Mouse (Mus musculus): ENCODE results near the gene L2hgdh. TPM values are rescaled to one million over a fixed set of nuclear protein-coding genes. Genes with fewer than 3 reads are reported as not detected.

The L2hgdh gene
- total and polyA plus RNA-seq, 2 experiments from 2014 or later, result 10.2 to 12.2 TPM

DNA sequence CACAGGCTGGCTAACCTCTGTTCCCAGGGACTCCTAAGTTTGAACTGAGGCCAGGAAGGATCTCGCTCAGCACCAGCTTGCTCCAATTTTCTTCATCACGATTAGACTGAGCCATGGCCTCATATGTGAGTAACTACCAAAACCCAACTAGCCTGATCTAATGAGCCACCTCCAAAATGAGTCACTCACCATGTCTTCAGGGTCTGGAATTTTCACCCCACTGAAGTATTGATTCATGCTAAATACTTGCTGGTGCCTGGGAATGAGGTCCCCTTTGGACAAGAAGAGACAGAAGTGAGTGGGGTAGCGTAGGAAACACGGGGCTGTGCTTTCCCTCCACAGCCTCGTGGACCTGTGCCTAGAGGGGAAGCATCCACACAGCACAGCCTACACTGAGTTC is 29.3 kb upstream of the L2hgdh start:
- DNase-seq (ENCODE audit: low spot score), result no peak
- Histone ChIP-seq H3K4me3 (ENCODE audit: low read length) (no peak overlapping the region), H3K27me3 (ENCODE audit: insufficient read depth, low read length) (no peaks in the 10 kb centered on the region), H3K36me3 (ENCODE audit: insufficient read depth, low read length) (no peaks in the 10 kb centered on the region), H3K27ac (no peak overlapping the region), H3K9me3 (ENCODE audit: low read length) (no peaks in the 10 kb centered on the region), H3K4me1 (ENCODE audit: insufficient read depth, low read length) (0 out of 2 replicates have a peak, but pooled peaks cover 5% of the 10 kb centered on the region), H3K4me2 (ENCODE audit: low read depth, low read length) (no peak overlapping the region), H3K9ac (replicated peaks; ENCODE audit: low read length) (no peak overlapping the region)
- WGBS, result 76% methylated on average over 5 of the region's 5 CpGs
- ATAC-seq, result no peak
- TF ChIP-seq CTCF (IDR thresholded peaks at IDR 0.05; ENCODE audit: low read depth), result no peak

DNA sequence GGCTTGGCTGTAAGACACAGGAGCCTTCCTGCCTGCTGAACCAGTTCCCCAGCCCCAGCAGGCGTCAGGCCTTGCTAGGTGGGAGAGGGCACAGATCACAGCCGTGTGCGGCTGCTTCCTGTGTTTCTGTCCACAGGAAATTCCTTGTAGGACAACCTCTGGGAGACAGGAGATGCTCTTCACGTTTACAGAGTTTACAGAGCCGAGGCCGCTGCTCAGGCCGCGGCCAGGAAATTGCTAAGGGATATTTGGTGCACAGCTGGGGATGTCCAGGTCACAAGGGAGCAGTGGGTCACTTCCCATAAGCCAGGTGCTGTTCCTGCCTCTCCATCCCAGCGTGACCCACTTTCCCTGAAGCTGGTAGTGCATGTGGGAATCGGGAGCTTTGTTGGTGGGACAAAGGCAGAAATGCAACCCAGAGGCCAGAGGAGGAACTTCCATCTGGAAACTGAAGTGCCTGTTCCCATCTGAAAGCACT is 27.2 kb upstream of the L2hgdh start:
- H3K36me3 ChIP-seq (ENCODE audit: insufficient read depth, low read length), result no peaks in the 10 kb centered on the region
- H3K4me3 ChIP-seq (ENCODE audit: low read length), result no peak overlapping the region
- DNase-seq (ENCODE audit: low spot score) (no peak), ATAC-seq (0 out of 2 replicates have a peak, but pooled peaks have one; percentile 24)
- no peaks in the 10 kb centered on the region for H3K9me3 ChIP-seq (ENCODE audit: low read length)
- no peaks in the 10 kb centered on the region for H3K27me3 ChIP-seq (ENCODE audit: insufficient read depth, low read length)
- no peaks in the 10 kb centered on the region for H3K4me1 ChIP-seq (ENCODE audit: insufficient read depth, low read length)
- H3K9ac ChIP-seq (replicated peaks; ENCODE audit: low read length), result no peak overlapping the region
- H3K4me2 ChIP-seq (ENCODE audit: low read depth, low read length), result no peak overlapping the region
- no peak overlapping the region for H3K27ac ChIP-seq
- 40% methylated on average over 10 of the region's 10 CpGs for WGBS
- 0 out of 2 replicates have a peak, but pooled peaks have one; percentile 35 for TF ChIP-seq CTCF (IDR thresholded peaks at IDR 0.05; ENCODE audit: low read depth)

DNA sequence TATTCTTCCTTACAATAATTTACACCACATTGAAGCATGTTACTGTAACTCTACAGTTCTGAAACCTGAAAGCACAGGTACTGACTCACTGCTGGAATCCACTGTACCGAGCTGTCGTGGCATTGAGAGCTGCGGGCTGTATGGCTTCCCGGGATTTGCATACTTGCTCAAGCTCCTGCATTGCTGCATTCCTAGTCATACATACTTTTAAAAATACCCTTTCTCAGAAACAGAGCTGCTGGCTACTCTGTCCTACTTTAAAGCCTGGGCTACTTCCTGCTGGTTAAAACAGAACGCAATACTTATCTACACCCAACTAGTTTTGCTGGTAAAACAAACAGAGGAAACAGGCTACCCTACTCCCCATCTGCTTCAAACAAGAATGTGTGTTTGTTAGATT is 19.5 kb upstream of the L2hgdh start:
- no peak for DNase-seq (ENCODE audit: low spot score)
- no peak for TF ChIP-seq CTCF (IDR thresholded peaks at IDR 0.05; ENCODE audit: low read depth)

DNA sequence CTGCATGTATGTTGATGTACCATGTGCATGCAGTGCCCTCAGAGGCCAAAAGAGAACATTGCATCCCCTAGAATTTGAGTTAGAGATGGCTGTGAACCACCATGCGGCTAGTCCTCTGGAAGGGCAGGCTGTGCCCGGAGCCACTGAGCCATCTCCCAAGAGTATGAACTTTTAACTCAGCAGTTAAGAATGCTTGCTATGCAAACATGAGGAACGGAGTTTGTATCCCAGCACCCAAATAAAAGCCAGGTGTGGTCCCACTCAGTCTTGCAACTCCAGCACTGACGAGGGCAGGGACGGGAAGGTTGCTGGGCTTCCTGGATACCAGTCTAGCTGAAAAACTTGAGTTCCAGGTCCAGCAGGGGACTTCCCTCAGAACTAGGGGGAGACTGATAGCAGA is 17.3 kb upstream of the L2hgdh start:
- Histone ChIP-seq H3K9ac (replicated peaks; ENCODE audit: low read length) (no peak overlapping the region), H3K27ac (no peak overlapping the region), H3K4me3 (ENCODE audit: low read length) (no peak overlapping the region), H3K27me3 (ENCODE audit: insufficient read depth, low read length) (no peaks in the 10 kb centered on the region), H3K4me2 (ENCODE audit: low read depth, low read length) (no peak overlapping the region), H3K4me1 (ENCODE audit: insufficient read depth, low read length) (no peaks in the 10 kb centered on the region), H3K36me3 (ENCODE audit: insufficient read depth, low read length) (no peaks in the 10 kb centered on the region), H3K9me3 (ENCODE audit: low read length) (no peaks in the 10 kb centered on the region)
- 90% methylated on average over 5 of the region's 5 CpGs for WGBS
- no peak for DNase-seq (ENCODE audit: low spot score)
- TF ChIP-seq CTCF (IDR thresholded peaks at IDR 0.05; ENCODE audit: low read depth), result peak; percentile 33
- ATAC-seq, result no peak

More for the DNA sequence above, 19.5 kb upstream of the L2hgdh start:
- Histone ChIP-seq H3K27ac (no peak overlapping the region), H3K4me3 (ENCODE audit: low read length) (no peak overlapping the region), H3K4me1 (ENCODE audit: insufficient read depth, low read length) (no peaks in the 10 kb centered on the region), H3K9ac (replicated peaks; ENCODE audit: low read length) (no peak overlapping the region), H3K36me3 (ENCODE audit: insufficient read depth, low read length) (no peaks in the 10 kb centered on the region), H3K4me2 (ENCODE audit: low read depth, low read length) (no peak overlapping the region), H3K9me3 (ENCODE audit: low read length) (no peaks in the 10 kb centered on the region), H3K27me3 (ENCODE audit: insufficient read depth, low read length) (no peaks in the 10 kb centered on the region)
- ATAC-seq, result no peak
- 90% methylated on average over 5 of the region's 5 CpGs for WGBS

DNA sequence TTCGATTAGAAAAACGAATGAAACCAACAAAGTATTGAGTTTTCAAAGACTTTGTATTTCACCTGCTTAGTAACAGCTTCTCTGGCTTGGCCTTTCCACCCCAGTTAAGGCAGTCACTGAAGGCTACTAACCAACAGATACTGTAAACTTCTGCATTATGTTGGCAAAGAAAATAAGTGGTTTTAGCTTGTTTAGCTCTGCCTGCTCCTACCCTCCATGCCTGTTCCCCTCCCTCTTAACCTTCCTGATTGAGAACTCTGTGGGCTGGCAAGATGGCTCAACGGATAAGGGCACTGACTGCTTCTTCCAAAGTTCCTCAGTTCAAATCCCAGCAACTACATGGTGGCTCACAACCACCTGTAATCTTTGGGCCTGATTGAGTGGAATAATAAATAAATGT is 9.2 kb upstream of the L2hgdh start:
- Histone ChIP-seq H3K4me1 (ENCODE audit: insufficient read depth, low read length) (no peaks in the 10 kb centered on the region), H3K9ac (replicated peaks; ENCODE audit: low read length) (no peak overlapping the region), H3K4me2 (ENCODE audit: low read depth, low read length) (no peak overlapping the region), H3K9me3 (ENCODE audit: low read length) (no peaks in the 10 kb centered on the region), H3K27me3 (ENCODE audit: insufficient read depth, low read length) (no peaks in the 10 kb centered on the region), H3K27ac (no peak overlapping the region), H3K4me3 (ENCODE audit: low read length) (no peak overlapping the region), H3K36me3 (ENCODE audit: insufficient read depth, low read length) (no peaks in the 10 kb centered on the region)
- no peak for DNase-seq (ENCODE audit: low spot score)
- no peak for TF ChIP-seq CTCF (IDR thresholded peaks at IDR 0.05; ENCODE audit: low read depth)
- 84% methylated on average over 3 of the region's 3 CpGs for WGBS
- ATAC-seq, result no peak

DNA sequence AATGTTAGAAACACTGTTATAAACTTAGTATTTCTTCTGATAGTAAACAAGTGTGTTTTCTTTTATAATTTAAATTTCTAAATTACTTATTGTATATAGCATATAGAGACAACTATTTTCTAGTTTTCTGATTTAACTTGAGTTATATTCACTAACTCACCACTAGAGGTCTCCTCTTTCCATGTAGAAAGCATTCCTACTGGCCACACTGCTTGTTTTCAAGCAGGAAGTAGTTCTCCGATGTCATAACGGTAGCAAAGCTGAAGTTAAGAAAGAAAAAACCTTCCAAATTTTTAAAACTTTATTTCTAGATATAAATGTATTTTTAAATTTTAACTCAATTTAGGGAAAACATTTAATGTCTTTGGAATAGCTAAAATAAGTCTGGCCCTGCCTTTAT is 8.8 kb upstream of the L2hgdh start:
- DNase-seq (ENCODE audit: low spot score), result peak; percentile 82
- Histone ChIP-seq H3K9ac (replicated peaks; ENCODE audit: low read length) (no peak overlapping the region), H3K27me3 (ENCODE audit: insufficient read depth, low read length) (no peaks in the 10 kb centered on the region), H3K4me1 (ENCODE audit: insufficient read depth, low read length) (no peaks in the 10 kb centered on the region), H3K4me2 (ENCODE audit: low read depth, low read length) (no peak overlapping the region), H3K36me3 (ENCODE audit: insufficient read depth, low read length) (no peaks in the 10 kb centered on the region), H3K4me3 (ENCODE audit: low read length) (no peak overlapping the region), H3K9me3 (ENCODE audit: low read length) (no peaks in the 10 kb centered on the region), H3K27ac (no peak overlapping the region)
- TF ChIP-seq CTCF (IDR thresholded peaks at IDR 0.05; ENCODE audit: low read depth), result peak; percentile 75
- WGBS, result 2% methylated on average over 2 of the region's 2 CpGs
- no peak for ATAC-seq

DNA sequence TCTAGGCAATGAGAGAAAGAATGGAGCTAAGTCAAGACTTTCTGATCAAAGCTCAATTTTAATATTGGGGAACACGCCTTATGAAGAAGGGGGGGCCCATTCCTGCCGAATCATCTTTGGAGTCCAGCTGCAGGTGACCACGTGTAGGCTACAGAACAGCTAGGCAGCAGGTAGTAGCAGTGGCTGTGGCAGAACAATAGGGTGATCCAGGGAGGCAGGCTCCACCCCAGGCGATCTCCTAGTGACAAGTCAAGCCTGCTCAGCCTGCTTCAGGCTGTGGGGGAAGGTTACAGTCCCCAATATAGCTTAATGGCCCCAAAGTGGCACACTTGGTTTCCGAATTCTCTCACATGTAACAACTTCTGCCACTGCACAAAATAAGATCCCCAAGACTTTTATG is 7.5 kb upstream of the L2hgdh start:
- ATAC-seq (no peak), DNase-seq (ENCODE audit: low spot score) (no peak)
- Histone ChIP-seq H3K27ac (no peak overlapping the region), H3K4me2 (ENCODE audit: low read depth, low read length) (no peak overlapping the region), H3K27me3 (ENCODE audit: insufficient read depth, low read length) (no peaks in the 10 kb centered on the region), H3K4me1 (ENCODE audit: insufficient read depth, low read length) (no peaks in the 10 kb centered on the region), H3K4me3 (ENCODE audit: low read length) (no peak overlapping the region), H3K9ac (replicated peaks; ENCODE audit: low read length) (no peak overlapping the region), H3K9me3 (ENCODE audit: low read length) (no peaks in the 10 kb centered on the region), H3K36me3 (ENCODE audit: insufficient read depth, low read length) (no peaks in the 10 kb centered on the region)
- WGBS, result 42% methylated on average over 5 of the region's 5 CpGs
- no peak for TF ChIP-seq CTCF (IDR thresholded peaks at IDR 0.05; ENCODE audit: low read depth)
